Mouse (Mus musculus): ENCODE results near the gene Jak1. TPM values are rescaled to one million over a fixed set of nuclear protein-coding genes. Genes with fewer than 3 reads are reported as not detected.
A peak's percentile ranks its signal among the peaks of the same experiment; 100 is the strongest.

The Jak1 gene
- polyA plus RNA-seq (2017; shearing (Covaris generic)), result 100 to 1,000 TPM; 317 to 371 (median 344) TPM

GRCm38 (mm10) chr4:101264741-101265513, at the start of gene Jak1:
TSS of gene Jak1 (minus strand) at chr4:101265282.
- peak; percentile 91 for ATAC-seq

GRCm38 (mm10) chr4:101312055-101312454, 47.0 kb upstream of the Jak1 start:
- no peak for ATAC-seq

GRCm38 (mm10) chr4:101308166-101308565, 43.1 kb upstream of the Jak1 start:
- ATAC-seq, result no peak

GRCm38 (mm10) chr4:101307286-101307685, 42.2 kb upstream of the Jak1 start:
- no peak for ATAC-seq

GRCm38 (mm10) chr4:101306132-101306915, 41.2 kb upstream of the Jak1 start:
- no peak for ATAC-seq

- ATAC-seq, result no peak
Observed at GRCm38 (mm10) chr4:101305126-101305525, 40.0 kb upstream of the Jak1 start.

GRCm38 (mm10) chr4:101304114-101304513, 39.0 kb upstream of the Jak1 start:
- ATAC-seq, result no peak

- no peak for ATAC-seq
Observed at GRCm38 (mm10) chr4:101300392-101300910, 35.4 kb upstream of the Jak1 start.

- peak; percentile 66 for ATAC-seq
Observed at GRCm38 (mm10) chr4:101298311-101298990, 33.4 kb upstream of the Jak1 start.

- no peak for ATAC-seq
Observed at GRCm38 (mm10) chr4:101296836-101297235, 31.8 kb upstream of the Jak1 start.

- no peak for ATAC-seq
Observed at GRCm38 (mm10) chr4:101295788-101296187, 30.7 kb upstream of the Jak1 start.

- no peak for ATAC-seq
Observed at GRCm38 (mm10) chr4:101293661-101294060, 28.6 kb upstream of the Jak1 start.

- ATAC-seq, result peak; percentile 58
Observed at GRCm38 (mm10) chr4:101292736-101293541, 27.9 kb upstream of the Jak1 start.

- ATAC-seq, result peak; percentile 81
Observed at GRCm38 (mm10) chr4:101292028-101292735, 27.1 kb upstream of the Jak1 start.

GRCm38 (mm10) chr4:101288292-101288691, 23.2 kb upstream of the Jak1 start:
- no peak for ATAC-seq

GRCm38 (mm10) chr4:101286562-101286961, 21.5 kb upstream of the Jak1 start:
- no peak for ATAC-seq

GRCm38 (mm10) chr4:101285906-101286432, 20.9 kb upstream of the Jak1 start:
- ATAC-seq, result no peak

GRCm38 (mm10) chr4:101283938-101284337, 18.9 kb upstream of the Jak1 start:
- no peak for ATAC-seq

- ATAC-seq, result no peak
Observed at GRCm38 (mm10) chr4:101282237-101282636, 17.2 kb upstream of the Jak1 start.

- ATAC-seq, result no peak
Observed at GRCm38 (mm10) chr4:101280119-101280518, 15.0 kb upstream of the Jak1 start.

- no peak for ATAC-seq
Observed at GRCm38 (mm10) chr4:101276456-101277070, 11.5 kb upstream of the Jak1 start.
